Mouse (Mus musculus) neural tube, embryonic 11.5 days (tissue): ENCODE measurements at regions not wholly inside any gene's neighbourhood (a gene's known extent, or its start where the extent isn't known, plus 50 kb on each side); places are given as distances from the start of the nearest gene placed in this dataset.
A peak's percentile ranks its signal among the peaks of the same experiment; 100 is the strongest.

Source experiments
- ATAC-seq: fragments of 200-750 bp; cut with Nextera tagmentation; 2 replicates; pipeline ENCODE4 v1.8.0; 2017; ENCODE audit warnings: moderate number of reproducible peaks, mild to moderate bottlenecking, moderate TSS enrichment, moderate library complexity; ENCODE audit not compliant: insufficient read depth, low FRiP score, low TSS enrichment
- DNase-seq: peaks from one replicate; pipeline ENCODE4 v3.0.0-alpha.2; 2015; ENCODE audit warnings: low spot score
- H3K27ac ChIP-seq: fragments of 300-500 bp; sonication (generic); 2 replicates; pipeline ENCODE4 v1.5.1; 2014; ENCODE audit warnings: low read depth, mild to moderate bottlenecking, low read length
- H3K27me3 ChIP-seq: fragments of 300-500 bp; sonication (generic); 2 replicates; pipeline ENCODE4 v1.6.1; 2014; ENCODE audit warnings: mild to moderate bottlenecking, low read length, mixed read lengths; ENCODE audit not compliant: control insufficient read depth, insufficient read depth
- H3K36me3 ChIP-seq: fragments of 300-500 bp; sonication (generic); 2 replicates; pipeline ENCODE4 v1.6.1; 2014; ENCODE audit warnings: mild to moderate bottlenecking, low read length, moderate library complexity, mixed read lengths; ENCODE audit not compliant: control insufficient read depth, insufficient read depth
- H3K4me1 ChIP-seq: fragments of 300-500 bp; sonication (generic); 2 replicates; pipeline ENCODE4 v1.6.1; 2014; ENCODE audit warnings: low read length, mixed read lengths; ENCODE audit not compliant: control insufficient read depth, insufficient read depth
- H3K4me2 ChIP-seq: fragments of 300-500 bp; sonication (generic); 2 replicates; pipeline ENCODE4 v1.6.1; 2014; ENCODE audit warnings: low read depth, mild to moderate bottlenecking, moderate library complexity
- H3K4me3 ChIP-seq: fragments of 300-500 bp; sonication (generic); 2 replicates; pipeline ENCODE4 v1.5.1; 2014; ENCODE audit warnings: low read depth, low read length
- H3K9ac ChIP-seq: fragments of 300-500 bp; sonication (generic); 2 replicates; pipeline ENCODE4 v1.6.1; 2014; ENCODE audit warnings: mild to moderate bottlenecking, low read length
- H3K9me3 ChIP-seq: fragments of 300-500 bp; sonication (generic); 2 replicates; pipeline ENCODE4 v1.6.1; 2016; ENCODE audit warnings: low read length; ENCODE audit not compliant: control insufficient read depth
- WGBS: fragments of 180-500 bp; shearing (Covaris S2); extraction: QIAGEN DNeasy Blood & Tissue Kit; methylation state at CpG from one replicate; pipeline ENCODE4 v1.1.7; 2014; 5-methylcytosine and 5-hydroxymethylcytosine counted together

DNA sequence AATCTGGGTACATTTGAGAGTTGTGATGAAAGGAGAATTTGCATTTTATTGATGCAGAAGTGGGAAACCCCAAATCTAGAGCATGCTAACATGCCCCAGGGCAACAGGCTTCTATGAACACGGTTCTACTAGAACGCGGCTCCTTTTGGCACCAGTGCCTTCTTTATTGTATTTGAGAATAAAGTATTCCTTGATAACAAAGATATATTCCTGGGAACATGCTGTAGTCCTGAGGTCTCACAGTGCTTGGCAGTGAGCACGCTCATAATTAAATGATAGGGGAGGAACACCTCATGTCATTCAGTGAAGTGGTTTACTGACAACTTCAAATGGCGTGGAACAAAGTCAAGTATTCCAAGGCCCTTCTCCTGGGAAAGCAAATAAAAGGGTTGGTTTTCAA is 212.1 kb upstream of the Osr1 start:
- Histone ChIP-seq H3K9me3 (no peaks in the 10 kb centered on the region), H3K4me3 (no peak overlapping the region), H3K4me1 (no peaks in the 10 kb centered on the region), H3K27ac (no peak overlapping the region), H3K27me3 (no peaks in the 10 kb centered on the region), H3K9ac (no peak overlapping the region), H3K4me2 (no peak overlapping the region), H3K36me3 (no peaks in the 10 kb centered on the region)
- no peak for ATAC-seq
- no peak for DNase-seq
- WGBS, result 89% methylated on average over 5 of the region's 5 CpGs

- no peaks in the 10 kb centered on the region for H3K9me3 ChIP-seq
- no peak overlapping the region for H3K4me3 ChIP-seq
- no peak overlapping the region for H3K4me2 ChIP-seq
- no peaks in the 10 kb centered on the region for H3K4me1 ChIP-seq
- DNase-seq (peak; percentile 19), ATAC-seq (no peak)
- 38% methylated on average over 8 of the region's 8 CpGs for WGBS
- H3K9ac ChIP-seq, result no peak overlapping the region
- H3K27ac ChIP-seq, result no peak overlapping the region
- H3K27me3 ChIP-seq, result no peaks in the 10 kb centered on the region
- no peaks in the 10 kb centered on the region for H3K36me3 ChIP-seq
These were observed 211.0 kb upstream of the Osr1 start for GRCm38 (mm10) chr12:9358872-9359271.

GRCm38 (mm10) chr12:9365931-9366330 is 204.0 kb upstream of the Osr1 start:
- Histone ChIP-seq H3K27me3 (no peaks in the 10 kb centered on the region), H3K36me3 (no peaks in the 10 kb centered on the region), H3K4me1 (no peaks in the 10 kb centered on the region), H3K4me2 (no peak overlapping the region), H3K27ac (no peak overlapping the region), H3K9me3 (no peaks in the 10 kb centered on the region), H3K4me3 (no peak overlapping the region), H3K9ac (no peak overlapping the region)
- ATAC-seq (no peak), DNase-seq (no peak)
- 46% methylated on average over 1 of the region's 1 CpGs for WGBS

GRCm38 (mm10) chr12:9368682-9369081 is 201.2 kb upstream of the Osr1 start:
- Histone ChIP-seq H3K9me3 (no peaks in the 10 kb centered on the region), H3K9ac (no peak overlapping the region), H3K4me2 (no peak overlapping the region), H3K27me3 (no peaks in the 10 kb centered on the region), H3K4me3 (no peak overlapping the region), H3K4me1 (no peaks in the 10 kb centered on the region), H3K36me3 (no peaks in the 10 kb centered on the region), H3K27ac (no peak overlapping the region)
- ATAC-seq (no peak), DNase-seq (no peak)
- 81% methylated on average over 5 of the region's 5 CpGs for WGBS

- H3K4me2 ChIP-seq, result no peak overlapping the region
- no peaks in the 10 kb centered on the region for H3K4me1 ChIP-seq
- no peaks in the 10 kb centered on the region for H3K36me3 ChIP-seq
- H3K9me3 ChIP-seq, result no peaks in the 10 kb centered on the region
- no peak for ATAC-seq
- no peak overlapping the region for H3K4me3 ChIP-seq
- no peak overlapping the region for H3K27ac ChIP-seq
- H3K27me3 ChIP-seq, result no peaks in the 10 kb centered on the region
- no peak for DNase-seq
- WGBS, result 87% methylated on average over 3 of the region's 3 CpGs
- no peak overlapping the region for H3K9ac ChIP-seq
These were observed 168.0 kb upstream of the Osr1 start for GRCm38 (mm10) chr12:9401956-9402355.

DNA sequence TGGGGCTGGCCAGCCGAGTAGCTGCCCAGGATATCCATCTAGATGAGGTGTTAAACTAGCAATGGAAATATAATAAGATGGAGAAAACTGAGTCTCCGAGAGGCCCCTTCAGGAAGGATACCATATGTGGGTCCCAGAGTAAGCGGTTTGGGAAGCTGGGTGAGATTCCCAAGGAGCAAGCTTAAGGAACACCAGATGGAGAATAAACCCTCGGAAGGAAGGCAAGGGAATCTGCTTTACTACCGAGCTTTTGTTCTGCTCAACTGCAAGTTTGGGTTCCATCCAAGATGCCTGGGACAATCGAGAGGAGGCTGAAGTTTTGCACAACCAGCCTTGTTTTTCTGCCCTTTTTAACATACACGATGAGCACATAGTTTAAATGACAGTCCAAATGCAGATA is 164.9 kb upstream of the Osr1 start:
- H3K36me3 ChIP-seq, result no peaks in the 10 kb centered on the region
- no peaks in the 10 kb centered on the region for H3K27me3 ChIP-seq
- H3K9ac ChIP-seq, result no peak overlapping the region
- H3K4me3 ChIP-seq, result no peak overlapping the region
- no peaks in the 10 kb centered on the region for H3K4me1 ChIP-seq
- H3K4me2 ChIP-seq, result no peak overlapping the region
- 78% methylated on average over 7 of the region's 7 CpGs for WGBS
- DNase-seq (no peak), ATAC-seq (no peak)
- no peaks in the 10 kb centered on the region for H3K9me3 ChIP-seq
- H3K27ac ChIP-seq, result no peak overlapping the region

DNA sequence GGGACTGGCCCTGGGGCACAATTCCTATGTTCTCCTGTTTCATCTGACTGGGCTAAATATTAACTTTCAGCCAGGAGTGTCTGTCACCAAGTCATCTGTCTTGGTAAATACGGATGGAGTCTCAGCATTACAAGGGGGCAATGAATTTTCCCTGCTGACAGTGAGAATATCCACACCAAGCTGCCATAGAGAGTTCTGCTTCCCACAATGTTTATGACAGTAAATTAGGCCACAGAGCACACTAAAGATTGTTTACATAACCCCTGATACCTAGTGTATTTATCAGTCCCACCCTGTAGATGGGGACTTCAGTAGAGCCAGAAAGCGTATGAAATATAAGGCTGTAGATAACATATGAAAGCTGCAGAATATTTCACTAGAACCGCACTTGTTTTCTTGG is 150.6 kb upstream of the Osr1 start:
- H3K9me3 ChIP-seq, result no peaks in the 10 kb centered on the region
- H3K36me3 ChIP-seq, result no peaks in the 10 kb centered on the region; the same call in 1 of the 2 replicates
- H3K4me3 ChIP-seq, result no peak overlapping the region
- DNase-seq, result no peak
- H3K4me2 ChIP-seq, result no peak overlapping the region
- no peaks in the 10 kb centered on the region for H3K4me1 ChIP-seq
- H3K9ac ChIP-seq, result no peak overlapping the region
- no peak for ATAC-seq
- WGBS, result 52% methylated on average over 3 of the region's 3 CpGs
- no peaks in the 10 kb centered on the region for H3K27me3 ChIP-seq
- no peak overlapping the region for H3K27ac ChIP-seq

DNA sequence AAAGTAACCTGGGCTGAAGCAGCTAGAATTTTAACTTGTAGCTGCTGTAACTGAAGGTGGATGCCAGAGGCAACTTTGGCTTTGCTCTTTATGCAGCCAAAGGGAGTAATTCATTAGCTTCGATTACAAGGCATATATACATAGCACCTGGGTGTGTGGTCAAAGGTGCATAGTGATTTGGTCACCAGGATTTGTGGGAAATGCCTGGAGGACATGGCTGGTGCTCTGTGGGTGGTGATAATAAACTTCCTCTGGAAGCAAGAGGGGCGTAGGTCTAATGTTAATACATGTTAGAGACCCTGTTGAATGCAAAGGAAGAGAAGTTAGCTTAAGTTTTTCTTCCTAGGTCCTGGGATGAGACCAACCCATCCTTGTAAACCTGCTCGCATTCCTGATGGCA is 139.3 kb upstream of the Osr1 start:
- Histone ChIP-seq H3K27me3 (no peaks in the 10 kb centered on the region), H3K4me3 (no peak overlapping the region), H3K4me2 (no peak overlapping the region), H3K4me1 (no peaks in the 10 kb centered on the region), H3K9ac (no peak overlapping the region), H3K36me3 (no peaks in the 10 kb centered on the region), H3K9me3 (no peaks in the 10 kb centered on the region), H3K27ac (no peak overlapping the region)
- ATAC-seq (no peak), DNase-seq (no peak)
- 81% methylated on average over 3 of the region's 3 CpGs for WGBS

GRCm38 (mm10) chr12:9438575-9439161 is 131.2 kb upstream of the Osr1 start:
- no peak overlapping the region for H3K4me3 ChIP-seq
- DNase-seq (no peak), ATAC-seq (no peak)
- no peak overlapping the region; the same call in 1 of the 2 replicates for H3K9ac ChIP-seq
- H3K4me2 ChIP-seq, result no peak overlapping the region
- WGBS, result 54% methylated on average over 9 of the region's 9 CpGs
- H3K9me3 ChIP-seq, result no peaks in the 10 kb centered on the region
- no peaks in the 10 kb centered on the region for H3K36me3 ChIP-seq
- no peaks in the 10 kb centered on the region for H3K27me3 ChIP-seq
- no peaks in the 10 kb centered on the region for H3K4me1 ChIP-seq
- H3K27ac ChIP-seq, result no peak overlapping the region
